Mouse (Mus musculus): ENCODE measurements around the gene Gm28308. TPM values are rescaled to one million over a fixed set of nuclear protein-coding genes. Genes with fewer than 3 reads are reported as not detected.

Gene Gm28308
- polyA plus RNA-seq, 1 experiment from 2014 or later, result not detected

DNA sequence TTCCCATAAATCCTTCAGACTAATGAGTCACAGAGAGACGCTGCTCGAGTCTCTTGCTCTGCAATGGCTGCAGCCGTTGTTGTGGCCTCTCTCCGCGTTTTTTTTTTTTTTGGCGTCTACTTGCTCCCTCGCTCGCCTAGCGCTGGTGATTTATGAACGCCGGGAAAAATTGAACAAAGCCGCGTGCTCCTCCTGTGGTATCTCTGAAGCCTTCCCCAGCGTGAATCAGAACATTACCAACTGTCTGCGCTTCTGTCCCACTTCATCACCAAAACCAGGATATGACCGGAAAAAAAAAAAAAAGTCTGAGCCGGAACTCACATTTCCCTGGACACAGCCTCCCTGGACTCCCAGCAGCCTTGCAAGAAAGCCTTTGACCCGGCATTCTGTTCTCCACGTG lies 27.9 kb downstream of the Gm28308 start:
- H3K27me3 ChIP-seq (ENCODE audit: insufficient read depth, poor library complexity, severe bottlenecking), result peaks cover 100% of the 10 kb centered on the region
- H3K4me1 ChIP-seq, result peaks cover 4% of the 10 kb centered on the region; the same call in 1 of the 2 replicates
- H3K9me3 ChIP-seq, result no peaks in the 10 kb centered on the region
- H3K27ac ChIP-seq, result no peak overlapping the region
- H3K36me3 ChIP-seq, result no peaks in the 10 kb centered on the region
- no peak for DNase-seq (ENCODE audit: low spot score)
- WGBS, result 2% methylated on average over 19 of the region's 19 CpGs
- peak overlapping the region; percentile 15; the same call in 1 of the 2 replicates for H3K4me3 ChIP-seq

DNA sequence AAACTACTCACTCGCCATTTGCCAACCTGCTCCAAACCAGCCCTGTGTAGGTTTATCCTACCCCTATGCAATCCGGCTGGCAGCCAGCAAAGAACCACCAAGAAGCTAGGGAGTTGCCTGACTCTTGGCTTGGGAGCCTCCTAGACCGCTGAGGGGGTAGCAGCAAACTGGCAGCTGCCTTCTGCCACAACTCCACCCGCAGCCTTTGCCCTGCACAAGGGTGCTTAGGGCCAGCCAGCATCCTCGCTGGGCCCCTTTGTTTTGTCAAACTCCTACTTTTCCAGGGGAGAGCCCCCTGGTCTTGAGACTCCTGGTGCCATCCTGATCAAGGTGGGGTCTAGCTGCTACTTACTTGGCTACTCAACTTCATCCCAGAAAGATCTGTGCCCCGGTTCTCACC lies 28.5 kb downstream of the Gm28308 start:
- 6% methylated on average over 6 of the region's 6 CpGs for WGBS
- H3K9me3 ChIP-seq, result no peaks in the 10 kb centered on the region
- H3K27ac ChIP-seq, result no peak overlapping the region
- H3K4me3 ChIP-seq, result no peak overlapping the region
- DNase-seq (ENCODE audit: low spot score), result no peak
- peaks cover 4% of the 10 kb centered on the region; the same call in 1 of the 2 replicates for H3K4me1 ChIP-seq
- no peaks in the 10 kb centered on the region for H3K36me3 ChIP-seq
- peaks cover 100% of the 10 kb centered on the region for H3K27me3 ChIP-seq (ENCODE audit: insufficient read depth, poor library complexity, severe bottlenecking)

DNA sequence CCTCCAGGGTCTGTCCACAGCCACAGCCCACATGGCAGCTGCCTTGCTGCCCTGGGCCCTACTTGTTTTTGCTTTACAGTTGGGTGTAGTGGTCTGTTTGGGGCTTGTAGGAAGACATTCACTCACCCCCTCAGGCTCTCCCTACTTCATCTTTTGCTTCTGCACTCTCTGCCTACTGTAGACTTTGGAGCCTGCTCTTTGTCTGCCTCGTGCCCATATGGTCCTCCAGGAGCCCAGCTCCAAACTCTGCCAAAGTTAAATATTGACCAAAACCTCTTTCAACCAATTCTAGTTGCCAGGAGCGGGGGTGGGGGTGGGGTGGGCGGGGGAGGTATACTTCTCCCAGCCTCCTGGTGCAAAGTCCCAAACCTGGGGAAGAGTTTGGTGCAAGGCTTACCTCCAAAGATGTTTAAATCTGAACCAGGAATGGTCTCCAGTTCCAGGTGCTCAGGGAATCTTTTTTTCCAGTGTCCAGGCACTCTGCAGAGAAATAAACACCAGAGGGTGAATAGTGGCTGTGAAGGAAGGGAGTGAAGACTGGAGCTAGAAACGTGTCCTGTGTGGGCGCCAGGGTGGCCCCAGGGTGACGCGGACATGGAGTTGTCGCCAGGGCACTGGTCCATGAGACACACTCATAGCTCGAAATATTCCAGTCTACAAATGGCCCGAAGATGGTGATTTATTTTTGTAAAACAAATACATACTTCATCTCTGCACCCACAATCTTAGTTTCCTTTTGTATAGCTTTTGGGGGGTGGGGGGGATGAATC lies 29.6 kb downstream of the Gm28308 start:
- no peaks in the 10 kb centered on the region for H3K36me3 ChIP-seq
- WGBS, result 15% methylated on average over 10 of the region's 10 CpGs
- H3K27me3 ChIP-seq (ENCODE audit: insufficient read depth, poor library complexity, severe bottlenecking), result peaks cover 100% of the 10 kb centered on the region
- no peaks in the 10 kb centered on the region for H3K9me3 ChIP-seq
- H3K4me1 ChIP-seq, result peaks cover 4% of the 10 kb centered on the region; the same call in 1 of the 2 replicates
- no peak for DNase-seq (ENCODE audit: low spot score)
- H3K27ac ChIP-seq, result peak overlapping the region; percentile 12; the same call in 1 of the 2 replicates
- no peak overlapping the region for H3K4me3 ChIP-seq

DNA sequence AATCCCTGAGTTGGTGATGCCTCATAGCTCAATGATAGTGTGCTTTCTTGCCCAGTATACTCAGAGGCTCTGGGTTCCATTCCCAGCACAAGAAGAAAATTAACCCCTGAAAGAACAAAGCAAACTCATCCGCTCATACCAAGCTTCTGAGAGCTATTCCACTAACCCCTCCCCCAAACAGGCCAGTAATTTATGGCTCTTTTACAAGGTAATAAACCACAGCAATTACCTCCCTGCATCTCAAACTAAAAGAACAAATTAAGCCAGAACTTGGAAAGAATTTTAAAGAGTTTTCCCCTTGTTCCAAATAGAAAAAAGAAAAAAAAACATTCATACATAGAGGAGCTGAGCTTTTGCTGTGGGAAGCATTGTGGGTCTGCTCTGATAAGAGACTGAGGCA lies 30.3 kb downstream of the Gm28308 start:
- no peaks in the 10 kb centered on the region for H3K9me3 ChIP-seq
- H3K4me3 ChIP-seq, result no peak overlapping the region
- no peaks in the 10 kb centered on the region for H3K36me3 ChIP-seq
- no peak for DNase-seq (ENCODE audit: low spot score)
- peaks cover 4% of the 10 kb centered on the region; the same call in 1 of the 2 replicates for H3K4me1 ChIP-seq
- 15% methylated on average over 1 of the region's 1 CpGs for WGBS
- peaks cover 100% of the 10 kb centered on the region for H3K27me3 ChIP-seq (ENCODE audit: insufficient read depth, poor library complexity, severe bottlenecking)
- H3K27ac ChIP-seq, result no peak overlapping the region

DNA sequence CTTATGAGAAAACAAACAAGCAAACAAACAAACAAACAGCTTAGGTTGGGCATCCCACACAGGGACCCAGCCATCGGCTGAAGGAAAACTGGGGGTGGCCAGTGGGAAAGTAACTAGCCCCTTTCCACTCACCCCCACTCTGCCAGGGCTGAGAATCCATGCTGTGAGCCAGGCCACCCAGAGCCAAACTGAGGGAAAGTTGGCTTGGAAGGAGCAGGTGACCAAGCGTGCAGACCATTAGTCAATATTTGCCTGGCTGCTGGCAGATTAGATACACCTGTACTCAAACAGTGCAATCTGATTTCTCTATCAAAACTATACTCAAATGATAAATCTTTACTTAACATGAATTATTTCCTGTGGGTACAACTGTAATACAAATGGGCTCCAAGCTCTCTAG lies 31.1 kb downstream of the Gm28308 start:
- no peaks in the 10 kb centered on the region for H3K36me3 ChIP-seq
- no peak for DNase-seq (ENCODE audit: low spot score)
- no peak overlapping the region for H3K27ac ChIP-seq
- H3K27me3 ChIP-seq (ENCODE audit: insufficient read depth, poor library complexity, severe bottlenecking), result peaks cover 100% of the 10 kb centered on the region
- H3K4me1 ChIP-seq, result peaks cover 8% of the 10 kb centered on the region; the same call in 1 of the 2 replicates
- 31% methylated on average over 2 of the region's 2 CpGs for WGBS
- no peak overlapping the region for H3K4me3 ChIP-seq
- no peaks in the 10 kb centered on the region for H3K9me3 ChIP-seq

DNA sequence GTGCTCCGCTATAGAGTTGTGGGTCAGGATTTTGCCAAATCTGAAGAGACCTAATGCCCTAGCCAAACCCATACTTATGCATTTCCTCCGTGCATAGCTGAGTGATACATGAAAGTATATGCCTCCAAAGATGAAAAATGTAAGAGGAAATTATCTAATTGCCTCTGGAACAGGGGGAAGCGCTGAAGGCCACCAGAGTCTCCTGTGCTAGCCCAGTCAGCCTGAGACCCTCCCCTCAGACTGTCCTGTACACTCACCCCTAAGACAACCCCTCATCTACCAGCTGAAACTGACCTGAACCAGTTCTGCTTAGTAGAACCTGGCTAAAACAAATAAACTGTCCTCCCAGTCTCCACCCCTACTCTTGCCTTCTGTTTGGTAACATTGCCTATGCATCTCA lies 32.4 kb downstream of the Gm28308 start:
- Histone ChIP-seq H3K27ac (peak overlapping the region; percentile 59; the same call in 1 of the 2 replicates), H3K27me3 (ENCODE audit: insufficient read depth, poor library complexity, severe bottlenecking) (peaks cover 100% of the 10 kb centered on the region), H3K4me1 (peaks cover 10% of the 10 kb centered on the region), H3K36me3 (no peaks in the 10 kb centered on the region), H3K4me3 (0 out of 2 replicates have a peak overlapping the region, but pooled peaks have one; percentile 62), H3K9me3 (no peaks in the 10 kb centered on the region)
- DNase-seq (ENCODE audit: low spot score), result no peak
- 15% methylated on average over 3 of the region's 3 CpGs for WGBS

DNA sequence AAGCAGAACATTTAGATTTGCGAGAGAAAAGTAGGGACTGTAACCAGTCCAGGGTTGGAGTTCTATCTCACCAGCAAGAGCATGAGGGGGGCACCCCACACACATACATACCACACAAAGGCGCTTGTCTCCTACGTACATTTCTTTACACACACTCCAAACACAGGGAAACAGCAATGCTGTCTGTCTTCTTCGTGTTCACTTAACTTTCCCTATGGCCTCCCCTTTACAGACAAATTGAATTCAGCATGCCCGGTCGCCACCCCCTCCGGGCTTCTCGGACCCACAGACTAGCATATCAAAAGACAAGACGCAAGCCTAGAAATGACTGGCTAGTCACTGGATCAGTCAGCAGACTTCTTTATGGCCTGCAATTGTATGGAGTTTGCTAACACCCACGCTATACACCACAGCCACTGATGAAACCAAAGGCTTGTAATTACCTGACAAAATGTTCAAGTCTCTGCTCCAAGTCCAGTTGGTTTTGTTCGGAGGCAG lies 32.9 kb downstream of the Gm28308 start:
- Histone ChIP-seq H3K27me3 (ENCODE audit: insufficient read depth, poor library complexity, severe bottlenecking) (peaks cover 100% of the 10 kb centered on the region), H3K4me1 (peaks cover 15% of the 10 kb centered on the region), H3K9me3 (no peaks in the 10 kb centered on the region), H3K36me3 (no peaks in the 10 kb centered on the region), H3K27ac (peak overlapping the region; percentile 59), H3K4me3 (peak overlapping the region; percentile 62; the same call in 1 of the 2 replicates)
- DNase-seq (ENCODE audit: low spot score), result no peak
- WGBS, result 4% methylated on average over 11 of the region's 11 CpGs

DNA sequence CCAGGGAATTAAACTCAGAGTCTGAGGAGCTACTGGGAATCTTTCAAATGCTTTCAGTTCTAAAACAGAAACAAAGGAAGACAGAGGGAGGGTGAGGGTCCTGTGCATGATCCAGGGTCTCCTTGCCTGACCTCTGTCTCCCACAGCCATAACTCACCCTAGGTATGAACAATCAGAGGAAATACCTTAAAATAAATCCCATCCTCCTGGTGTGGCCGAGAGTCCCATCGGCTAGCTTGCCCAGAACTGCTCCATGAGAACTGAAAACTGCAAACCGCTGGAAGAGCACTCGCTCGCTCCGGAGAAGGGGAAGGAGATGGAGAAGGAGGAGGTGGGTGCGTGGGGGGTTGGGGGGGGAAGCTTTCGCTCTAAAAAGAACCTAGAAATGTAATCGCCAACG lies 33.4 kb downstream of the Gm28308 start:
- Histone ChIP-seq H3K9me3 (no peaks in the 10 kb centered on the region), H3K27me3 (ENCODE audit: insufficient read depth, poor library complexity, severe bottlenecking) (peaks cover 100% of the 10 kb centered on the region), H3K4me3 (peak overlapping the region; percentile 62), H3K27ac (peak overlapping the region; percentile 59), H3K36me3 (no peaks in the 10 kb centered on the region), H3K4me1 (peaks cover 17% of the 10 kb centered on the region)
- WGBS, result under 1% methylated on average over 10 of the region's 10 CpGs
- no peak for DNase-seq (ENCODE audit: low spot score)

DNA sequence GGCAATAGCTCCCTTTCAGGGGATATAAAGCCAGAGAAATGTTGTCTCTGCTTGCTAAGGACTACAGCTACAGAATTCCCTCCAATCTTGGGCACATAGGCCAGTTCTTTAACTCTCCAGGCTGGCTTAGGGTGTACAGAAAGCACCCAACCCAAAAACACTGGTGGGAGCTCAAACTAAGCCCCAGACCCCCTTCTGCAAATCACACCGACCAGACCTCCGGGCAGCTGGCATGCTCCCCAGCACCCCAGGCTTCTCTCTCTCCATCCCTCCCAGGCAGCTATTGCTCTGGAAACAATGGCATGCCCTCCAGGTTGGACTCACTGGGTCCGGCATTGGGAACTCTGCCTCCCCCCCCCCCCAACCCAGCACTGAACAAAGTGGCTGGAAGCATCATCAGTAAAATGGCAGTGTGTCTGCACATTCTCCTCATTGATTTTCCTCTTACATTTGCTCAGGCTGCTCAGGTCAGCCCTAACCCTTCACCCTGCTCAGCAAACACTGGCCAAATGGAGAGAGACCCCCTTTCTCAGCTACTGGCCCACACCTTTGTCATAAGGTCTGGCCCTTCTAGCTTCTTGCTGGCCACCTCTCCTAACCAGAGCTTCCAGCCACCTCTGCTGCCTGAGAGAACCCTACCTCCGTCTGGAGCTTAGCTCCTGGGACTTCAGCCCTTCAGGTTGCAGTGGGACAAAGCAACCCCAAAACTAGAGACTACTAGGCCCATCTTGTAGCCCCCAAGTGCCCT lies 34.0 kb downstream of the Gm28308 start:
- no peak for DNase-seq (ENCODE audit: low spot score)
- 2% methylated on average over 4 of the region's 4 CpGs for WGBS
- H3K27ac ChIP-seq, result peak overlapping the region; percentile 59
- H3K4me1 ChIP-seq, result peaks cover 13% of the 10 kb centered on the region
- H3K9me3 ChIP-seq, result no peaks in the 10 kb centered on the region
- no peaks in the 10 kb centered on the region for H3K36me3 ChIP-seq
- peaks cover 100% of the 10 kb centered on the region for H3K27me3 ChIP-seq (ENCODE audit: insufficient read depth, poor library complexity, severe bottlenecking)
- peak overlapping the region; percentile 62 for H3K4me3 ChIP-seq

DNA sequence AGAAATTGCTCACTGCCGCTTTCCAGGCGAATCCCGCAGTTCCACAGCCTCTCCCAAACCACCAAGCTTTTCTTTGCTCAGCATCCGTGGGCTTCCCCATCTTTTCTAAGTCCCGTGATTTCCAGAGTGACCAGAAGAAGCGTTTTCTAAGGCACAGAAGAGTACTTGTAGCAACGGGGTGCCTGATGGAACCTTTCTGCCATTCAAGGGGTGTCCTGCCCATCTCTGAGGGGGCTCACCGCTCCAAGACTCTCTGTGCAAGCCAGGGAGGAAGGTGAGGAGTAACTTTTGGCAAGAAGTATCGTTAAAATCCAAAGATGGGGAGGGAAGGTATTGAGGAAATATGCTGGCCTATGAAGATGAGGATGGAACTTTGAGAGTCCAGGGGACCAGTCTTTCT lies 35.3 kb downstream of the Gm28308 start:
- H3K27me3 ChIP-seq (ENCODE audit: insufficient read depth, poor library complexity, severe bottlenecking), result peaks cover 100% of the 10 kb centered on the region
- no peaks in the 10 kb centered on the region for H3K9me3 ChIP-seq
- WGBS, result 2% methylated on average over 9 of the region's 9 CpGs
- peak overlapping the region; percentile 87 for H3K27ac ChIP-seq
- no peaks in the 10 kb centered on the region for H3K36me3 ChIP-seq
- H3K4me3 ChIP-seq, result peak overlapping the region; percentile 62
- peak; percentile 72 for DNase-seq (ENCODE audit: low spot score)
- peaks cover 14% of the 10 kb centered on the region for H3K4me1 ChIP-seq

DNA sequence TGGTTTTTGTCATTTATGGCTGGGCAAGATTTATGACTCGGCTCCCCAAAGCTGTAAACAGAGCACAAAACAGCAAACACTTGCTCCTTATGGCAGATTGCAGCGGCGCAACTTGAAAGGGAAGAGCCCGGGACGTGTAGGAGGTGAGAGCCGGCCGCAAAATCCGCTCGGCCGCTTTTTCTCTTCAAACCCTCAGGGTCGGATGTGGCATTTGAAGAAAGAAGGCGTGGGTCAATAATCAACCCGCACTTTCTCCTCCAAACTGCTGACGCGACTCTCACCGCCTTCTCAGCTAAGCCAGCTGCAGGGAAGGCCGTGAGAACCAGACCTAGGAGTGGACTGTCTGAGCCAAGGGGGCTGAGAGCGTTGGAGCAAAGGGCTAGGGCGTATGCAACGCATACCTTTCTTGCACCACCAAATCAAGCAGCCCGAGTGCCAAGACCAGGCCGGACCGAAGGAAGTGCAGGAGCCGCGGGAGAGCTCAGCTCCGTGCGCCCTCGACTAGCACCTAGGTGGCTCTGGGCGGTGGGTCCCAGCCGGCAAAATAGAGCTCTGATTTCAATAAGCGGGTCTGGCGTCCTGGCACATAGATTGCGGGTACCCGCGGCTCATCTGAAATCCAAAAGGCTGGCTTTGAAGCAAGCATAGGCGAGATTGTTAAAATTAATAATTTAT lies 35.9 kb downstream of the Gm28308 start, which contains the start of gene 5730596B20Rik:
Gene 5730596B20Rik (plus strand): TSS at position 438 of the 675 bp plus-strand sequence.
- peaks cover 100% of the 10 kb centered on the region for H3K27me3 ChIP-seq (ENCODE audit: insufficient read depth, poor library complexity, severe bottlenecking)
- H3K36me3 ChIP-seq, result no peaks in the 10 kb centered on the region
- H3K9me3 ChIP-seq, result no peaks in the 10 kb centered on the region
- H3K4me1 ChIP-seq, result peaks cover 20% of the 10 kb centered on the region
- H3K4me3 ChIP-seq, result peak within 1 kb of the TSS; percentile 62
- H3K27ac ChIP-seq, result peak within 1 kb of the TSS; percentile 87
- WGBS, result under 1% methylated on average over 36 of the region's 36 CpGs
- DNase-seq (ENCODE audit: low spot score), result peak; percentile 75

DNA sequence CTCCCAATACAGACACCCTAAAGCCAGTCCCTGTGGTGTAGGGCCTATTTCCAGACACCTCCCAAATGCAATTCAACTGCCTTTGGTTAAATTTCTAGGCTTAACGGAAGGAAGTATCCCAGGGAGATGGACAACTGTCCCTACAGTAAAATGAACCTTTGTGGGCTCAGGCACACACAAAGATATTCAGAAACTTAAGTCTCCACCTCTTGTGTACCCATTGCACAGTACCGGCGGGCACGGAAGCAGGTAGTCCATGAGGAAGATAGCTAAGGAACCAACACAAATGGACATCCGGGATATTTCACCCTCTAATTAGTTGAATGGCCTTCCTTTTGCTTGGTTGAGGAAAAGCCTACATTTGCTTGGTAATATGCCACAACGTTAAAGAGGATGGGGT lies 36.7 kb downstream of the Gm28308 start:
- WGBS, result 1% methylated on average over 6 of the region's 6 CpGs
- Histone ChIP-seq H3K27ac (peak overlapping the region; percentile 87), H3K4me1 (peaks cover 28% of the 10 kb centered on the region), H3K36me3 (no peaks in the 10 kb centered on the region), H3K9me3 (no peaks in the 10 kb centered on the region), H3K27me3 (ENCODE audit: insufficient read depth, poor library complexity, severe bottlenecking) (peaks cover 100% of the 10 kb centered on the region), H3K4me3 (peak overlapping the region; percentile 62)
- no peak for DNase-seq (ENCODE audit: low spot score)

Data from heart, embryonic 10.5 days (tissue).